Mouse (Mus musculus): ENCODE data around the gene Tnip2.
A peak's percentile ranks its signal among the peaks of the same experiment; 100 is the strongest.

Tnip2 gene

DNA sequence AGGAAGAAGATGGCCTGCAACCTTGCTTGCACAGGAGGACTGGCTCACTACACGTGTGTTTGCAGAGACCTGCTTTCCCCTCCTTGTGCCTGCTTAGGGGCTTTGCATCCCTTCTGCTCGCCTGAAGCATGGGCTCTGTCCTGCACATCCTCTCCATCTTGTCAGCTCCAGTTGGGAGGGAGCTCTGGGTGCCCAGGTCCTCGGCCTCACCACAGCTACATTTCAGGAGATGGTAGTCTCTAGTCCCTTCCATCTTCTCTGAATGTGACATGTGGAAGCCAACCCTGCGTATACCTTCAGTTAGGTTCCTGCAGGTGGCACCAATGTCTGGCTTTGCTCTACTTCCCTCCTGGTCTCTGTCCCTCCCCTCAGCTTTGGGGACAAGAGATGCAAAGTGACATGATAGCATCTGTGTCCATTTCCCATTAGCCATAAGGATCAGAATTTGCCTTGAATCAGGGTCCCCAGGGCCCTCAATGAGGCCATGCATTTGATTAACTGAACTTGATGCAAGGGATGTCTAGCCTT is 10.2 kb upstream of the Tnip2 start:
- no peak for DNase-seq (ENCODE audit: low spot score)

DNA sequence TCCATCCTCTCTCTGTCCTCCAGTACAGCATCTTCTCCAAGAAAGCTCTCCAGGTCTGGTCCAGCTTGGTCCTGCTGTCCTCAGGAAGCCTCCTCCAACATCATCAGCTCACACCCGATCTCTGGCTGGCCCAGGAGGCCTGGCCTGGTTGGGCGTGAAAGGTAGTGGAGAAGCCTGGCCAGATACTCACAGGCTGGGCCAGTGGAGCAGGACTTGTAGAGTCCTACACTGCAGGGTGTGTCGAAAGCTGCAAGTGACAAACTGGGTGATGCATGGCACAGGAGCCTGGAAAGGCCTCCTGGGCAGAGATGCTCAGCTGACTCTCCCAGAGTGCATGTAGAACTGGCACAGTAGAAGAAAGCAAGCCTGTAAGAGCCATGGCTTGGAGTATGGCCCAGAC is 7.5 kb upstream of the Tnip2 start:
- DNase-seq (ENCODE audit: low spot score): no peak

DNA sequence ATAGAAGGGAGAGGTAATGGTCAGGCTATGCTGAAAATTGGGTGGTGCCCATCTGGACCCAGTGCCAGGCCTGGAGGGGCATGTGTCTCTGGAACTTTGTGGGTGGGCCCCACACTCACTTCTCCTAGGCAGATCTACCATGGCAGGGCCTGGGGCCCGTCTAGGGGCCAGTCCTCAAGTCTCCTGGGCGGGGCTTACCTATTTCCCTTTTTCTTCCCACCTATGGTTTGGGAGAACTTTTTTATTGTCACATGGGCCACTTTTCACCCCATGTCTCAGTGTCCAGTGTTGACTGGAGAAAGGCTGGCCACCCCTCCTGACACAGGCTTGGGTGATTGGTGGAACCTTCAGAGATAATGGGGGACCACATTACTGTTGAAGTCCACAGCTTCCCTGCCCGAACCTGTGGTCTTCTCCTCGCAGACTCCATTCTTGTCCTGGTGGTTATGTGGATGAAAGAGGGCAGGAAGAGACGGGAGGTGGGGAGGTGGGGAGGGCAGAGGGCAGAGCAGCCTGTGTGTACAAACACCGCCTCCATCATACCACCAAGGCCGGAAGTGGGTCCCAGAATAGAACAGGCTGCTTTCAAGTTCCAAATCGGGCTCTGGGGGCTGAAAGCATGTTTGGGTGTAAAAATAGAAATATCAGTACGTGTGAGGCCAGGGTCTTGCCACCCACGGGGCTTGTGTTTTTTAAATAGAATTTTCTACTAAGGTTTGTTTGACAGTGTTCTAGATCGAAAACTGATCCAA is 6.8 kb upstream of the Tnip2 start:
- DNase-seq (ENCODE audit: low spot score): no peak

DNA sequence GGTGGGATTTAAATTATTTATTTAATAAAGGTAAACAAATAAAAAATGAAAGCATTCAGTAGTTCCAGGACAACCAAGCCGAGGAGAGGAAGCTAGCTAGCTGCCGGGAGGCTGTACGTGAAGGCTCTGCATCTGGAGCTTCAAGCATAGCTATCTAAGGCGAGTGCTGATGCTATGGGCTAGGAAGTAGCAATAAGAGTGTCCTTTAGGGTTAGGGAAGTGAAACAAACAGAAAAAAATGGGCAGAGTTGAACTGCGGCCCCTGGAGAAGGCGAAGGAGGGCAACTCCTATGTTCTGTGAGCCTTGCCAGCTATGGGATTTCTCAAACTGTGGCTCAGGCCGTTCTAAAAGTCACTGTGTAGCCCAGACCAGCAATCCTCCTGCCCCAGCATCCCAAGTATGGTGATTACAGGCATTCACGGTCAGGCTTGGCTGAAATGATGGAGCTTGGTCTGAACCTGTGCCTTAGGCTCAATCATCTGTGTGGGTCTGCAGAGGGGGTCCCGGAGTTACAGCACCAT is 5.7 kb upstream of the Tnip2 start:
- DNase-seq (ENCODE audit: low spot score): no peak

DNA sequence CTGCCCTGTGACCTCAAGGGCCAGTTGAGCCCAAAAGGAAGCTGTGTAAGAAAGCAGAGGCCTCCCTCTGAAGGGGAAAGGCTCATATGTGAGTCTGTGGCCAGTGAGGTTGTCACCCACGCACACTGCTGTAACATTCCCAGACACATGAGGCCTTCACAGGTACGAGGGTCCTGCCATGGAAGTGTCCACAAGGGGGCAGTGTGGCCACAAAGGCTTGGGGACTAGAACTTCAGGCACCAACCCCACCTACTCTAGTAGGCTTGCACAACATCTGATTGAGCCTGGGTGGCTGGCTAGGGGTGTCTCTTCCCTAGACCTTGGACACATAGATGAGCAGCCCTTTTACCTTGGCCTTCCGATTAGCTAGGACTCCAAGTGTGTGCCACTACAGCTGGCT is 4.1 kb upstream of the Tnip2 start:
- peak; percentile 67 for DNase-seq (ENCODE audit: low spot score)

DNA sequence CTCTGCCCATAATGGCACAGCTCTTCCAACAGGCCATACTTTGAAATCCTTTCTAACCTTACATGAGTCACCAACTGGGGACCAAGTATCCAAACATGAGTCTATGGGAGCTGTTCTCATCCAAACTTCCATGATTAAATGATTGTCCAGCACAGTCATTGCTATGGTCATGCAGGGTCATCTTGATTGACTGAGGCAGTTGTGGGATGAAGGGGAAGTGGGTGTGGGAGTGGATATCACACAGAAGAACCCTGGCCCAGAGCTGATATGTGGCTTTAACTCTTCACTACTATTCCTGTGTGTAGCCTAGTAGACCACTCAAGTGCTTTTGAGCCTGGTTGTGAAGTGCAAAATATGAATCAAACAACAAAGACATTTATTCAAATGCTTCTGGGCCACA is 1.3 kb upstream of the Tnip2 start:
- no peak for DNase-seq (ENCODE audit: low spot score)

DNA sequence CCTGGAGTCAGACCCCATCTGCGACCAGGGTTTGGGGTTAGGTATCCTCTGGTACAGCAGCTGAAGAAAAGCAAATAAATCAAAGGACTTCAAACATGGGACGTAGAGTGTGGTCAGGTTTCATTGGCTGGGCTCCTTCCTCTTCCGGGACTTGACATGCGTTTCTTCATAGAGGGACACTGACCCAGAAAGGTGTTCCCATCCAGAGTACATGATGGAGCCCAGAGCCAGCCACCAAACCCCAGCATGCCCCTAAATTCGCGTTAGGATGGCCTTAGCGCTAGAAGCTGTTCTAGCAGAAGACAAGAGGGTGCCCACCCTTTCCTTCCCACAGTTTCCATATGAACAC is 401 bp upstream of the Tnip2 start:
- DNase-seq (ENCODE audit: low spot score): no peak

DNA sequence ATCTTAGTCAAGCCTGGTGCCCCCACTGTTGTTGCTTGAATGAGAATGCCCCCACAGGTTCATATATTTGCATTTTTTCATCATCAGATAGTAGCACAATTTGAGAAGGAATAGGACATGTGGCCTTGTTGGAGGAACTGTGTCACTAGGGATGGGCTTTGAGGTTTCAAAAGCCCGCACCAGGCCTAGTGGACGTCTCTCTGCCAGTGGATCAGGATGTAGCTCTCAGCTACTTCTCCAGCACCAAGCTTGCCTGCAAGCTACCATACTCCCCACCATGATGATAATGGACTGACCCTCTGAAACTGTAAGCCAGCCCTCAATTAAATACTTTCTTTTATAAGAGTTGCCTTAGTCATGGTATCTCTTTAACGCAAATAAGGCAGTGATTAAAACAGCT is 1.3 kb downstream of the Tnip2 start:
- DNase-seq (ENCODE audit: low spot score): no peak

DNA sequence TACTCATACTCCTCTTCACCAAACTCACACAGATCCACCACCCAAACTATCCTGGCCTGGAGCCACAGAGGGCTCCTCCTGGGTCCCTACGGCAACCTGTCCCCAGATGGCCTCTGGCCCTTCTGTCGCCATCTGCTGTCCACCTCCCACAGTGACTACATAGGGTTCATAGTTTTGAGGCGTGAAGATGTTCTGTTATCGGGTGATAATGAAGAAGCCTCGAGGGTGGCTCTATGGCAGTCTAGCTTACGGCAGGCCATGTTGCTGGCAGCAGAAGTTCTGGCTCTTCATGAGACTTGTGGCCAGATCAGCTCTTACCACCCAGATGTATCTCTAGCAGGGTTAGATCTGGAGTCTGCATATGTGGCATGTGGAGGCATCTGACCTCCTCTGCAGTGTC is 11.0 kb downstream of the Tnip2 start:
- DNase-seq (ENCODE audit: low spot score): no peak

DNA sequence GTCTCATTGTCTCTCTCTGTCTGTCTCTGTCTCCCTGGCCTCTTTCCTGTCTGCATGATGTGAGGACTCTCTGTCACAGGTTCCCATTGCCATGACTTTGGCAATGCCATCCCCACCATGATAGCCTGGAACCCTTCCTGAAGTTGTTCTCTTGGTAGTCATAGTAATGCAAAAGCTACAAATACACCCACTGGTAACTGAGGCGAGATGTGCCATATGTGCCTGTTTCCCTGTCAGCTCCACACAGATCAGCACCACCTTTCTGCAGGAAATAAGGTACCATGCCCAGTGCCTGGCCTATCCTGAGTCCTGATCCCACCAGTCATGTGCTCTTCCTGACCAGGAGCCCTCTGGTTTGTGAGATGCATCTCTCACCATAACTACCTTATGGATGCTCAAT is 11.4 kb downstream of the Tnip2 start:
- no peak for DNase-seq (ENCODE audit: low spot score)

DNA sequence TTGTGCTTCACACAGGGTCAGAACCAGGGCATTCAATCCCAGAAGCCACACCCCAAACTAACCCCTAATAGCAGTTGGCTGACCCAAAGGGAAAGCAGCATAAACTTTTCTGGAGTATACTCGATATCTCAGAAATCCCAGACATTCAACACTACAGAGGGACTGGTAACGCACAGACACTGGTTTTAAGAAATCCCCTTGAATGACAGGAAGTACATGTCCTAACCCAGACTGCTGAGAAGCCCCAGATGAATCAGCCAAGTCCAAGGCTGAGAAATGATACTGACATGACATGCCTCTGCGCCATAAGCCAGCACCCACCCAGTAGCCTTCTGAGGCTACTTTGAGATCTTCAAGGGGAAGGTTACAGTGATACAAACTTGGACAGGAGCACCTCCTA is 12.2 kb downstream of the Tnip2 start:
- DNase-seq (ENCODE audit: low spot score): no peak

DNA sequence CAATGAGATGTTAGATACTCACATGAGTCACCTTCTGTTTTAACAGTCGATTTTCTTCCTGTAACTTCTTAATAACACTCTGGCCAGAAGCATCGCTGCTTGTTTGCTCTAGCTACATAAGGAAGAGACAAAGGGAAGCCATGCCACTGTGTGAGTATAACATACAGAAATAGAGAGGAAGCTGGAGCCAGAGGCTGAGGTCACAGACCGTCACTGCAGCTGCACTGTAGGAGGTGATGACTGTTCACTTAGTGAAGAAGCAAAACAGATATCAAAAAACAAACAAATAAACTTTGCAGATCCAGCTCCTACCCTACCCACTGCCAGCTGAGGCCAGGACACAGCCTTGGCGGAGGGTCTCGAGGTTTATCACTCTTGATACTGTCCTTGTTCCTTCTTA is 12.9 kb downstream of the Tnip2 start:
- DNase-seq (ENCODE audit: low spot score): no peak

DNA sequence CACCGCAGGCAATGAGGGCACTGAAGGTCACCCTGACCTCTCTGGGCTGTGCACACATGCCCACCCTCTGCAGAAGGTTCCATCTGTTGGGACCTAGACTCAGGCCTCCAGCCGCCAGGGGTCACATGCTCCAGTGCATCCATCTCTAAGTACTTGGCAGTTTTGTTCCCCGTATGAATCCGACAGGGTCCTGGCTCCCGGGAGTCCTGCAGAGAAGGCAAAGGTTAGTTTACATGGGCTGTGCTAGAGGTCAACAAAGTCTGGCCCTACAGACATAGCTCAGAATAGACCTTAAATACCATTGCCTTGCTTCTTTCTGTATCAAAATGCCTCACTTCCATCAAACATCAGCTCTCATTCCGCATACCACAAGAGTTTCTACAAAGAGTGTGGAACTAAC is 17.0 kb downstream of the Tnip2 start:
- peak; percentile 46 for DNase-seq (ENCODE audit: low spot score)

DNA sequence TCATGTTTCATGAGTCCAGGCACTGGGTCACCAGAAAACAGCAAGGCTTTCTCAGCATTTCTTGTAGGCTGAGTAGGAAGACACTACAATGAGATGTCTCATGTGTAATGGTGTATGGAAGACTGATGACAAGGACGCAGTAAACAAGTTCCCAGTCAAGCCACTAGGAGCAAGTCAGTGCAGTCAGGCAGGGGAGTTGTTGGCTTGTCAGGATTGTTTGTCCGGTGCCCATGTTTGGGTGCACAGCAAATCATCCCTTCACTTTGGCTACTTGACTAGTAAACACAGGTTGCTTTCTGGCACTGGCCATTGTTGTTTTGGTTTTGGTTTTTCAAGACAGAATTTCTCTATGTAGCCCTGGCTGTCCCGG is 24.4 kb downstream of the Tnip2 start:
- DNase-seq (ENCODE audit: low spot score): no peak

DNA sequence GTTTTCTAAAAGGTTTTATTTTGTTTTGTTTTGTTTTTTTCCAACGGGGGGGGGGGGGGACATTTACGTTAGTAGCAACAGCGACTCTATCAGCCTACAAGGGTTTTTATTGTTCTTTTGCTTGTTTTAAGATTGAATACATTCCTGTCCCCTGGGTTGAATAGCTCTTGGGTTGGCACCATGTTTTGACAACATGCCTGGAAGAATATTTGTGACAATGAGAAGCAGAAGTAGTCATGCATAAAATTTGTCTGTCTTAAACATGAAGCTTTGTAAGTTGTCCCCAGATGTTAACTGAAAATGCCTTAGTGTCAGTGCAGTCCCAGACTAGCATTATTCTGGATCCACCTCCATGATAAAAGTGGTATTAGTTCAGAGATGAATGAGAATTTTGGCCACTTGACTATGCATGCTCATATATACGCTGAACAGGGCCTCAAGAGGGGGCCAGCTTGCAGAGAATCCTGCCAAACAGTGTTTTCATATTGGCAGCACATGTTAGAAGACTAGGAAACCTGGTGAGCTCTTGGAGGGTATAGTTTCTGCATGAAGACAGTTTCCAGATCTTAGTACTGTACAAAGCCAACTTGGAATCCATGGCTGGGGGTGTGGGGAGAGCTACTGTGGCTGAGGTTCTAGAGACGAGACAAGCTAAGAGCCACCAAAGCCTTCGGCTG is 24.9 kb downstream of the Tnip2 start:
- DNase-seq (ENCODE audit: low spot score): no peak

DNA sequence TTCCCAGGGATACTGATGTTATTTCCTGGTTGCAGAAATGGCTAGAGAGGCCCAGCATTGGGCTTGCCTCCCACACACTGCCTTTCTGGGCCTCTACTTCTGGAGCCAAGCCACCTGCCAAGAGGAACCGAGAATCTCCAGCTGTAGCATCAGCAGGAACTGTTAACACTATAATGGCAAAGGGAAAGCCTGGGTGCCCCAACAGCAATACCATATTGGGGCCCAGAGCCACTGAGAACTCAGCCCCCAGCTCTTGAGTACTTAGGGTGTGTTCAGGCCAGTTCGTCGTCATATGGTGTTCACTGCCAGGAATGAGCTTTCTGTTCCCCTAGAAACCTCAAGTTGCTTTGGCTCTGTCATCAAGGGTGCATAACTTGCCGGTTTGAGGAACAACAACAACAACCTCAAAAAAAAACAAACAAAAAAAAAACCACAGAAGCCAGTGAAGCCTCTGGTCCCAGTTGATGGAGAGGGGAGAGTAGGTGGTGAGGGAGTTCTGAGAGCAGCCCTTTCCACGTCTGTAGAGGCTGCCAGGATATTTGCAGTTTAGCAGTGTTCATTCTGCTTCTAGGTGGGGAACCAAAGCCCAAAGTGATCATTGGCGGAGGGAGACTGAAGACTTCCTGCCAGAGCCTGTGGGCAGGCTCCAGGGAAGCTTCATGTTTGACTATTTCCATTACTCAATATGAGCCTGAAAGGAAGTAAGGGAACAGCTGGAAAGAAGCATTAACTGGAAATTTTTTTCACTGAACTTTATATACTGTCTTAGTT is 26.3 kb downstream of the Tnip2 start:
- DNase-seq (ENCODE audit: low spot score): no peak

DNA sequence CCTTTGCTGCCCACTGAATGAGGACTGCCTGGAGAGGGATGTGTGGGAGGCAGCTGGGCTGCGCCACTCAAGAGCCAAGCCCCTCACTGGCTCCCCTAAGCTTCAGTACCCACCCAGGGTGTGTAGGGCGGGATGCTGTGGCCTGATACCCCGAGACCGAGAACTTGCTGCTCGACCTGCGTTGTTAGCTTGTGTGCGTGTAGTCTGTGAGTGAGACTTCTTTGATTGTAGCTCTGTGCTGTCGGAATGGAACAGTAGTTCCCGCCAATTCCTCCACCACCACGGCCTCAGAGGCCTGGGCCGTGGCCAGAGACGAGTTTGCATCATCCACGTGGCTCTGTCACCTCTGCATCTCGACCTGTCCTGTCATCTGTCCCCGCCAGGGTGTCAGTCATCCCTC is 28.1 kb downstream of the Tnip2 start:
- no peak for DNase-seq (ENCODE audit: low spot score)

DNA sequence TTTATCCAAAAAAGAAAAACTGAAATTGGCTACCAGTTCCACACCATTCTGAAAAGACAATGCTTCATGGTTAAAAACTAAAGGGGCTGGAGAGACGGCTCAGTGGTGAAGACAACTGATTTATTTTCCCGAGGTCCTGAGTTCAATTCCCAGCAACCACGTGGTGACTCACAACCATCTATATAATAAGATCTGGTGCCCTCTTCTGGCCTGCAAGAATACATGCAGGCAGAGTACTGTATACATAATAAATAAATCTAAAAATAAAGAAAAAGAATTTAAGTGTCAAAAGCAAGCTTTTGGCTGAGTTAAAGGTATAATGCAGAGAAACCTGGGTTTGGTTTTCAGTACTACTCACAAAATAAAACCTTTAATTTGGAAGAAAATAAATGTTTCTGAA is 32.9 kb downstream of the Tnip2 start:
- no peak for DNase-seq (ENCODE audit: low spot score)

DNA sequence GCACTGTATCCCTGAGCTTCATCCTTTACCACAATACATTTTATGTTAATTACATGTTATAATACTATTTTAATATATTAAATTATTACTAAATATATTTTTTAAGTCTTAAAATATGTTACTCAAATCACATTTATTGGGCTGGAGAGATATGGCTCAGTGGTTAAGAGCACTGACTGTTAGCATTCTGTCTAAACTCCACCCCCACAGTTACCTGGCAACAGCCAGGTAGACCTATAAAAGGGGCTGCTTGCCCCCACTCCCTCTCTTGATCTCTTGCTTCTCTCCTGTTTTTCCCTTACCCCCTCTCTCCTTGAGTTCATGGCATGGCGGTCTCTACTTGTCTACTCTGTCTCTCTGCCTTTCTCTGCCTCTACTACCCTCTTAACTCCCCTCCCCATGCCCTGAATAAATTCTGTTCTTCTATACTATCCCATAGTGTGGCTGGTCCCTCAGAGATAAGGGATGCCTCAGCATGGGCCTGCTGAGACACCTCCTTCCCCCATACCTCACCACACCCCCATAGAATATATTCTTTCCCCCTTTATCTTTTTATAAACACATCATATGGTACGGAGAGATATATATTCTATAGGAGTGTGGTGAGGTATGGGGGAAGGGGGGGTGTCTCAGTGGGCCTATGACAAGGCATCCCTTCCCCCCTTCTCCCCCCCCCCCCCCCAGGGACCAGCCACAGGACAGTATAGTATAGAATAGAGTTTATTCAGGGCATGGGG is 45.6 kb downstream of the Tnip2 start:
- no peak for DNase-seq (ENCODE audit: low spot score)

DNA sequence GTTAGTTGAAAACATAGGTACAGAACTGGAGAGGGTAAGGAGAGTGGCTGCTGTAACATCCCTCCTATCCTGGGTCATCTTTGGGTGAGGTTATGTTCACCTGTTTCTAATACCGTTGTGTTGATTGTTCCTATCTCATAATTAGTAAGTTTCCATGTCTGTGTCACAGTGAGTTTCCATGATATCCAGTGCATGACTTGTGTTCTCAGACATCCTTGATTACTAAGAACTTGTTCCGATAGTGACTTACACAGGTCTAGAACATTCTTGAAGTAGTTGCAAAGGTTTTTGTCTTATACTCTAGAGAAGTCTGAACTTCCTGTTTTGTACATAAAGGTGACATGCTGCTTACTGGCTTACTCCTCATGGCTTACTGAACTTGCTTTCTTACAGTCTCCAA is 47.1 kb downstream of the Tnip2 start:
- DNase-seq (ENCODE audit: low spot score): no peak

DNA sequence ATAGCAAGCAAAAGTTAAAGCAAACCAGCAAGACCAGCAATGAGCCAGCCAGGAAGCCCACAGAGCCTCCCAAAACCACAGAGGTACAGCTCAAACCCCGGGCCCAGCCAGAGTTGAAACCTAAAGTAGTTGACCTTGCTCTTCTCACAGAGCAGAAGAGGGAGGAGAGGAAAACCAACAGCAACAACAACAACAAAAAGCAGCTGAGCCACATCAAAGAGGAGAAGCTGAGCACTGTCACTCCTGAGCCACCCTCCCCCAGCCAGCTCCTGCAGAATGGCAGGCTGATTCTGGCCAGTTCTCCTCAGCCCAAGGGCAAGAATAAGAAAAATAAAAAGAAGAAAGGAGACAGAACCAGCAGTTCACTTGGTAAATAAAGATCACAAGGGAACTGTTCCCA is 47.7 kb downstream of the Tnip2 start:
- DNase-seq (ENCODE audit: low spot score): no peak

DNA sequence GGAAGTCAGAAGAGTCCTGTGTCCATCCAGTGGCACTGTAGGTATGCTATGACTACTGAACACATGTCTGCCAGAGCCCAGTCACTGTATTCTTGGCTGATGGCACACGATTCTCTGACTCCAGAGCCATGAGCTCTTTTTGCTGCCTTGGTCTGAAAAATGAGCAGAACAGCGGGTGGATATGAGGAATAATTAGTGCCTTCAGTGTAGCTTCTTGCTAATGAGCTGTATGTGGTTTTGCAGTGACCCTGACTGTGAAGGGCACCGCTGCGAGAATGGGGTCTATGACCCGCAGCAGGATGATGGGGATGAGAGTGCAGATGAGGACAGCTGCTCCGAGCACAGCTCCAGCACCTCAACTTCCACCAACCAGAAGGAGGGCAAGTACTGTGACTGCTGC is 52.0 kb downstream of the Tnip2 start:
- DNase-seq (ENCODE audit: low spot score): no peak
